Mouse (Mus musculus) gastrocnemius, adult 8-10 months (tissue): ENCODE results near the gene Cdyl. TPM values are rescaled to one million over a fixed set of nuclear protein-coding genes. Genes with fewer than 3 reads are reported as not detected.
A peak's percentile ranks its signal among the peaks of the same experiment; 100 is the strongest.
"Not testable (repeated sequence)": the region's sequence is repeated elsewhere in the genome, so short reads cannot be mapped to it uniquely, and the experiment has no call there.

Experiments used
- DNase-seq, 2 experiments: peaks; one replicate each; pipeline ENCODE4 v3.0.0; 2022; ENCODE audit warnings: low spot score in 2 of 2
- total RNA-seq, 4 experiments: library from RNA; stranded (reverse); gene quantifications; 2 replicates each; pipeline ENCODE4 v1.2.4; 2022

Cdyl gene
- total RNA-seq, 4 experiments from 2014 or later = 4.7 to 5.7 (median 5.4) TPM

GRCm38 (mm10) chr13:35832676-35833075, 173.0 kb downstream of the Cdyl start:
- DNase-seq = peak; percentile 46 to 62

GRCm38 (mm10) chr13:35833941-35834340, 174.3 kb downstream of the Cdyl start:
- no peak for DNase-seq

GRCm38 (mm10) chr13:35835669-35836068, 176.0 kb downstream of the Cdyl start:
- DNase-seq = no peak

GRCm38 (mm10) chr13:35836501-35836900, 176.9 kb downstream of the Cdyl start:
- DNase-seq = not testable (repeated sequence)

GRCm38 (mm10) chr13:35840102-35840501, 180.5 kb downstream of the Cdyl start:
- no peak for DNase-seq

- no peak for DNase-seq
These were observed 183.8 kb downstream of the Cdyl start for GRCm38 (mm10) chr13:35843383-35843782.

- DNase-seq = no peak
These were observed 185.7 kb downstream of the Cdyl start for GRCm38 (mm10) chr13:35845306-35845705.

GRCm38 (mm10) chr13:35848694-35849093, 189.1 kb downstream of the Cdyl start:
- peak in 1 of 2 experiments; percentile 16 for DNase-seq

- DNase-seq = no peak
These were observed 191.9 kb downstream of the Cdyl start for GRCm38 (mm10) chr13:35851581-35851980.

- no peak for DNase-seq
These were observed 193.4 kb downstream of the Cdyl start for GRCm38 (mm10) chr13:35852851-35853575.

- no peak for DNase-seq
These were observed 197.9 kb downstream of the Cdyl start for GRCm38 (mm10) chr13:35857486-35857885.

- DNase-seq = no peak
These were observed 201.3 kb downstream of the Cdyl start for GRCm38 (mm10) chr13:35860916-35861315.

- DNase-seq = no peak
These were observed 211.0 kb downstream of the Cdyl start for GRCm38 (mm10) chr13:35870659-35871058.

GRCm38 (mm10) chr13:35871107-35871506, 211.5 kb downstream of the Cdyl start:
- no peak for DNase-seq

- no peak for DNase-seq
These were observed 215.8 kb downstream of the Cdyl start for GRCm38 (mm10) chr13:35875396-35875795.

- DNase-seq = no peak
These were observed 218.6 kb downstream of the Cdyl start for GRCm38 (mm10) chr13:35878282-35878681.

GRCm38 (mm10) chr13:35879068-35879467, 219.4 kb downstream of the Cdyl start:
- no peak for DNase-seq

- no peak for DNase-seq
These were observed 219.9 kb downstream of the Cdyl start for GRCm38 (mm10) chr13:35879519-35879918.

GRCm38 (mm10) chr13:35880555-35881046, 221.0 kb downstream of the Cdyl start:
- DNase-seq = no peak

GRCm38 (mm10) chr13:35886121-35886725, 226.6 kb downstream of the Cdyl start:
- peak; percentile 68 to 71 for DNase-seq

GRCm38 (mm10) chr13:35892866-35893265, 233.2 kb downstream of the Cdyl start:
- DNase-seq = no peak

GRCm38 (mm10) chr13:35905378-35905777, 245.7 kb downstream of the Cdyl start:
- DNase-seq = no peak
